14 mouse cellular contexts compared by ENCODE assay signal in the genomic region with DNA sequence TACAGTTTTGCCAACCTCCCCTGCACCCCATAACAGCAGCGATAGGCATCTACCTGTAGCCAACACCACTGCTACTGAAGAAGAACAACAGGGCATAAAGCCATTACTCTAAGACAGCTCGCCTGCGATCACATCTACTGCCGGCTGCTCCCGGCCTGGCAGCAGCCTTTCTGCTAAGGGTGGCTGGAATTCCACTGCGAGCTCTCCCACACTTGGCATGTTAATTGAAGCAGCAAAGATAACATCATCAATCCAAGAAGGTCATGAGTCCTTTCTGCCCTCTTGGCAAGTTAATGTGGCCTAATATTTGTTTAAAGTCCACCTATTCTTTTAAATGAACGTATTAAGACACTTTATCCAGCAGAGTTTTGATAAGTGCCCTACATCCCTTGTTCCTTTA.
"Had no signal": no experiment of that assay in that cellular context is flagged by ENCODE, and none has a peak within 500 bp of the region (broad histone marks: within the 10 kb centered on the region; RNA-seq: fewer than 3 reads in every experiment).

No protein-coding gene starts in this region.

- H3K27ac ChIP-seq: left cerebral cortex, adult 2 months; limb, embryonic 10.5 days; liver, embryonic 13.5 days; lung, embryonic 15.5 days; macrophage; midbrain, embryonic 12.5 days; neural tube, embryonic 12.5 days; stomach, postnatal 0 days had no signal

- H3K9me3 ChIP-seq: limb, embryonic 10.5 days; liver, embryonic 13.5 days; lung, embryonic 15.5 days; megakaryocyte, embryonic 14.5 days; midbrain, embryonic 12.5 days; neural tube, embryonic 12.5 days had no signal

- H3K27me3 ChIP-seq: liver, embryonic 13.5 days; lung, embryonic 15.5 days; midbrain, embryonic 12.5 days; neural tube, embryonic 12.5 days had no signal

- H3K4me3 ChIP-seq: left cerebral cortex, adult 2 months; limb, embryonic 10.5 days; liver, embryonic 13.5 days; lung, embryonic 15.5 days; megakaryocyte, embryonic 14.5 days; midbrain, embryonic 12.5 days; myocyte; neural tube, embryonic 12.5 days had no signal

- DNase-seq: liver, embryonic 13.5 days; liver, postnatal 0 days; lung, postnatal 14 days; thymus, postnatal 4 days had no signal

- H3K4me2 ChIP-seq: liver, embryonic 13.5 days; lung, embryonic 15.5 days; midbrain, embryonic 12.5 days; neural tube, embryonic 12.5 days had no signal

- H3K4me1 ChIP-seq: limb, embryonic 10.5 days; liver, embryonic 13.5 days; lung, embryonic 15.5 days; megakaryocyte, embryonic 14.5 days; midbrain, embryonic 12.5 days had no signal

- H3K9ac ChIP-seq: liver, embryonic 13.5 days; liver, postnatal 0 days; lung, embryonic 15.5 days; midbrain, embryonic 12.5 days; neural tube, embryonic 12.5 days had no signal

- H3K36me3 ChIP-seq: limb, embryonic 10.5 days; liver, embryonic 13.5 days; lung, embryonic 15.5 days; midbrain, embryonic 12.5 days; neural tube, embryonic 12.5 days had no signal

- ATAC-seq: intestine, embryonic 16.5 days; liver, postnatal 0 days had no signal
